Mouse (Mus musculus) urinary bladder, postnatal 36 days (tissue): ENCODE results near the gene 1700001C19Rik.

Source experiments
- DNase-seq, 2 experiments: peaks; one replicate each; pipeline ENCODE4 v3.0.0; 2022; ENCODE audit warnings: low spot score in 2 of 2, mixed read lengths in 1 of 2

1700001C19Rik gene

GRCm38 (mm10) chr17:47376779-47377280 lies 60.3 kb downstream of the 1700001C19Rik start:
- no peak for DNase-seq

GRCm38 (mm10) chr17:47373991-47374390 lies 63.2 kb downstream of the 1700001C19Rik start:
- no peak for DNase-seq

DNA sequence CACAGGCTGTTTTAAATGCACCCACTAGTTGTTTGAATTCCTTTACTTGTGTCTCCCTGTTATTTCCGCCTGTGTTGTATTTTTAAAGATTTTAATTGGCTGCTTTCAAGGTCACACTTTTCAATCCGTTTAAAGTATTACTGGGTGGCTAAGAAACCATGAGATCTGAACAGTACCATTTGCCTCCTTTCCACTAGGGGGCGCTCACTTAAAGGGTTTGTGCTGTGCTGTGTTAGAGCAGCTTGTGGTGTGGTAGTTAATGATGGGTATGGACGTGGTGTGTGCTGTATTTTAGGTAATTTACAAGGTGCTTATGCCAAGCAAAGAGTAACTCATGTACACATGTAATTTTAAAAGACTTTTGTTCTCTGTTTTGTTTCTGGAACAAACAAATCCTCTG lies 65.7 kb downstream of the 1700001C19Rik start:
- DNase-seq, result peak; percentile 42 to 56

DNA sequence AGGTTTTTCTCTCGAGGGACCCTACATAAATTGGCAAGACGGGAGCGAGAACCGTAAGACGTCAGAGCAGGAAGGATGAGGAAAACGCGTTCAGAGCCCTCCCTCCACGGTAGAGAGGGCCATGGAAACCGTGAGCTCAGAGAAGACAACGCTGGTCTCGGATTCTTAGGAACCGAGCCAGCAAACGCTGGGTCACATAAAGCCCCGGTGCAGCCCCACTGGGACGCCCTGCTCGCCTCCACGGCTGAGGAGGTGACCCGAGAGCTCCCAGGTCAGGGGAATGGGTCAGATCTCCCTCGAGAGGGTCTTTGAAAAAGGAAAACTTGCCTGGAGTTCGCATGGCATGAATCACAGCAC lies 68.1 kb downstream of the 1700001C19Rik start:
- peak in 1 of 2 experiments; percentile 9 for DNase-seq

DNA sequence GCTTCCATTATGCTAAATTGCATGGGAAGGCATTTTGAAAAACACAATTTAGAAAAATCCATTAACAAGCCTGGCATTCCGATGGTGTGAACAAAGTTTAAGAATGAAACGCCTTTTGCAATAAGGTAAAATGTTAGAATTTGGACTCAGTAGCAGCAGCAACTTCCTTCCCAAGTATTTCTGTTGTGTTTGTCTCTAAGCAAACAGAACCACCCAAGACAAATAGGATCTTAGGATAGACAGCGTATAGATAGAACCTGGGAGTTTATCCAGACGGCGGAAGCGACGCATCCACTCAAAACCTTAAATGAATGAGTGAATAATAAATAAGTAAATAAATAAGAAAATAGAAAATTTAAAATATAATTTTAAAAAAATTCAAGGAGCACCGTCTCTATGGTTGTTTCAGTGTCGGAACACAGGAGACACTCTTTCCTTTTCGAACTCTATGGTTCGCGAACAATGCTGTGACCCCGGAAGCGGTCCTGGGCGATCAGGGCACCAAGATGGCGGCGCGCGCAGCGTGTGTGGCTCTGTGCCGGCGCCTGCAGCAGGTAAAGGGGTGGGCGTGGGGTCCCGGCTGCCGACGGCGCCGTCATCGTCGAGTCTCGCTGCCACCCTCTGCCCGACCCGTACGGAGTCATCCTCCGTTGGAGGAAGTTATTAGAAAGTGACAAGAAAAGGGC lies 68.6 kb downstream of the 1700001C19Rik start, which contains the start of gene Mrps10:
TSS of gene Mrps10 (plus strand) at position 487 of the 686 bp plus-strand sequence.
- peak; percentile 67 to 81 for DNase-seq
